Mouse (Mus musculus) cerebellum, postnatal 25 days (tissue): ENCODE results near the gene Dnah12.

ENCODE experiments used
- DNase-seq, 2 experiments: peaks; one replicate each; pipeline ENCODE4 v3.0.0; 2021; ENCODE audit warnings: mixed read lengths in 2 of 2

The Dnah12 gene

GRCm38 (mm10) chr14:26724898-26725297 is 31.8 kb downstream of the Dnah12 start:
- DNase-seq, result no peak

- DNase-seq, result no peak
Measured at GRCm38 (mm10) chr14:26758566-26758965, 65.5 kb downstream of the Dnah12 start.

- DNase-seq, result no peak
Measured at GRCm38 (mm10) chr14:26764827-26765226, 71.8 kb downstream of the Dnah12 start.

GRCm38 (mm10) chr14:26768195-26768594 is 75.1 kb downstream of the Dnah12 start:
- no peak for DNase-seq

- DNase-seq, result no peak
Measured at GRCm38 (mm10) chr14:26773536-26773935, 80.5 kb downstream of the Dnah12 start.

GRCm38 (mm10) chr14:26783731-26784130 is 90.7 kb downstream of the Dnah12 start:
- DNase-seq, result no peak

GRCm38 (mm10) chr14:26785695-26786094 is 92.6 kb downstream of the Dnah12 start:
- DNase-seq, result peak; percentile 9 to 36

GRCm38 (mm10) chr14:26794431-26794830 is 101.4 kb downstream of the Dnah12 start:
- DNase-seq, result no peak

- no peak for DNase-seq
Measured at GRCm38 (mm10) chr14:26798330-26798729, 105.3 kb downstream of the Dnah12 start.

GRCm38 (mm10) chr14:26799286-26799685 is 106.2 kb downstream of the Dnah12 start:
- no peak for DNase-seq

- DNase-seq, result no peak
Measured at GRCm38 (mm10) chr14:26805500-26805899, 112.4 kb downstream of the Dnah12 start.

- peak; percentile 19 to 43 for DNase-seq
Measured at GRCm38 (mm10) chr14:26812734-26813133, 119.7 kb downstream of the Dnah12 start.

- no peak for DNase-seq
Measured at GRCm38 (mm10) chr14:26813871-26814270, 120.8 kb downstream of the Dnah12 start.

GRCm38 (mm10) chr14:26814908-26815307 is 121.8 kb downstream of the Dnah12 start:
- DNase-seq, result no peak

- DNase-seq, result no peak
Measured at GRCm38 (mm10) chr14:26816785-26817184, 123.7 kb downstream of the Dnah12 start.

- no peak for DNase-seq
Measured at GRCm38 (mm10) chr14:26826020-26826419, 132.9 kb downstream of the Dnah12 start.

GRCm38 (mm10) chr14:26853053-26853452 is 160.0 kb downstream of the Dnah12 start:
- no peak for DNase-seq

- no peak for DNase-seq
Measured at GRCm38 (mm10) chr14:26854066-26854465, 161.0 kb downstream of the Dnah12 start.

GRCm38 (mm10) chr14:26858364-26858763 is 165.3 kb downstream of the Dnah12 start:
- DNase-seq, result peak; percentile 22 to 28

- DNase-seq, result peak; percentile 25 to 52
Measured at GRCm38 (mm10) chr14:26859024-26859423, 165.9 kb downstream of the Dnah12 start.

GRCm38 (mm10) chr14:26867356-26867755 is 174.3 kb downstream of the Dnah12 start:
- no peak for DNase-seq

GRCm38 (mm10) chr14:26868299-26868698 is 175.2 kb downstream of the Dnah12 start:
- no peak for DNase-seq

GRCm38 (mm10) chr14:26878756-26879155 is 185.7 kb downstream of the Dnah12 start:
- DNase-seq, result no peak

GRCm38 (mm10) chr14:26879976-26880375 is 186.9 kb downstream of the Dnah12 start:
- DNase-seq, result no peak

GRCm38 (mm10) chr14:26881700-26882099 is 188.6 kb downstream of the Dnah12 start:
- no peak for DNase-seq

GRCm38 (mm10) chr14:26887244-26887643 is 194.2 kb downstream of the Dnah12 start:
- no peak for DNase-seq
